Mouse (Mus musculus) CD4-positive, CD25-positive, alpha-beta regulatory T cell, adult 4 months (primary cell): ENCODE data around the gene Sorl1. TPM values are rescaled to one million over a fixed set of nuclear protein-coding genes. Genes with fewer than 3 reads are reported as not detected.
A peak's percentile ranks its signal among the peaks of the same experiment; 100 is the strongest.

Experiments
- ATAC-seq: one replicate; pipeline ENCODE4 v1.8.0; 2017
- polyA plus RNA-seq, 2 experiments: library from polyadenylated mRNA; unstranded; fragments of 100-300 nt; shearing (Covaris generic); gene quantifications; one replicate each; pipeline ENCODE4 v1.2.1; 2017

The Sorl1 gene
- polyA plus RNA-seq, 2 experiments from 2014 or later, result 26.9 to 33.5 TPM

GRCm38 (mm10) chr9:41950109-41950990, 173.7 kb downstream of the Sorl1 start:
- peak; percentile 53 for ATAC-seq

- ATAC-seq, result no peak
Measured at GRCm38 (mm10) chr9:41949476-41949875, 174.6 kb downstream of the Sorl1 start.

- ATAC-seq, result no peak
Measured at GRCm38 (mm10) chr9:41944964-41945363, 179.1 kb downstream of the Sorl1 start.

GRCm38 (mm10) chr9:41942970-41943635, 181.0 kb downstream of the Sorl1 start:
- ATAC-seq, result no peak

- ATAC-seq, result no peak
Measured at GRCm38 (mm10) chr9:41940311-41940853, 183.7 kb downstream of the Sorl1 start.

GRCm38 (mm10) chr9:41938449-41938848, 185.6 kb downstream of the Sorl1 start:
- no peak for ATAC-seq

GRCm38 (mm10) chr9:41937967-41938348, 186.1 kb downstream of the Sorl1 start:
- no peak for ATAC-seq

GRCm38 (mm10) chr9:41937341-41937966, 186.6 kb downstream of the Sorl1 start:
- ATAC-seq, result no peak

- no peak for ATAC-seq
Measured at GRCm38 (mm10) chr9:41936598-41936997, 187.5 kb downstream of the Sorl1 start.

- peak; percentile 69 for ATAC-seq
Measured at GRCm38 (mm10) chr9:41935979-41936378, 188.1 kb downstream of the Sorl1 start.

- ATAC-seq, result peak; percentile 79
Measured at GRCm38 (mm10) chr9:41935373-41935971, 188.6 kb downstream of the Sorl1 start.

GRCm38 (mm10) chr9:41934848-41935372, 189.2 kb downstream of the Sorl1 start:
- no peak for ATAC-seq

GRCm38 (mm10) chr9:41929986-41930385, 194.1 kb downstream of the Sorl1 start:
- ATAC-seq, result no peak

- ATAC-seq, result no peak
Measured at GRCm38 (mm10) chr9:41925721-41926120, 198.4 kb downstream of the Sorl1 start.

- ATAC-seq, result no peak
Measured at GRCm38 (mm10) chr9:41924140-41924539, 200.0 kb downstream of the Sorl1 start.

GRCm38 (mm10) chr9:41922416-41922815, 201.7 kb downstream of the Sorl1 start:
- ATAC-seq, result no peak

- no peak for ATAC-seq
Measured at GRCm38 (mm10) chr9:41918657-41919380, 205.3 kb downstream of the Sorl1 start.

- ATAC-seq, result no peak
Measured at GRCm38 (mm10) chr9:41918155-41918554, 205.9 kb downstream of the Sorl1 start.

GRCm38 (mm10) chr9:41915571-41915970, 208.5 kb downstream of the Sorl1 start:
- ATAC-seq, result no peak
